ENCODE assay signal across 28 mouse cellular contexts in the genomic region with DNA sequence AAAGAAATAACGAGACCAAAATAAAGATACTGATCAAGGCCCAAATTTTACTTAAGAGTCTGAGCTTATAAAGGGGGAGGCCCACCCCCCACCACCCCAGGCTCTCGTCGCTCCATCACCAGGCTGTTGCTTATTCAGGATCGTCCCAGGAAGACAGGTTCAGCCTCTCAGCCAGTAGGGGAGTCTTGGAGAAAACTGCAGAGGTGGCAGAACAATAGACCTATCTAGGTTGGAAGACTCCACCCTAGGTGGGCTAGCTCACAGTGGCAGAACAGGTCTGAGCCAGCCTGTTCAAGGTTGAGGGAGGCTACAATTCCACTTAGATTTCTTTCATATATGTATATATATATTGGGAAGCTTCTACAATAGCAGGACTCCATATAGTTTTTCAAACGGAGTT. TPM values are rescaled to one million over a fixed set of nuclear protein-coding genes. Genes with fewer than 3 reads are reported as not detected.
"Had no signal": no experiment of that assay in that cellular context is flagged by ENCODE, and none has a peak within 500 bp of the region (broad histone marks: within the 10 kb centered on the region; RNA-seq: fewer than 3 reads in every experiment).

No protein-coding gene starts in this region.

- H3K27me3 ChIP-seq: heart, embryonic 12.5 days; hindbrain, embryonic 12.5 days; intestine, embryonic 15.5 days; limb, embryonic 12.5 days; liver, embryonic 13.5 days had no signal

- H3K4me1 ChIP-seq: heart, embryonic 10.5 days; heart, embryonic 12.5 days; hindbrain, embryonic 12.5 days; intestine, embryonic 15.5 days; limb, embryonic 10.5 days; limb, embryonic 12.5 days had no signal

- H3K4me3 ChIP-seq: gastrocnemius, adult 2 months; heart, embryonic 10.5 days; heart, embryonic 12.5 days; hindbrain, embryonic 10.5 days; hindbrain, embryonic 12.5 days; intestine, embryonic 15.5 days; layer of hippocampus, adult 2 months; limb, embryonic 10.5 days; limb, embryonic 12.5 days; liver, embryonic 13.5 days had no signal

- H3K27ac ChIP-seq: gastrocnemius, adult 2 months; heart, embryonic 10.5 days; hindbrain, embryonic 10.5 days; hindbrain, embryonic 12.5 days; hindbrain, embryonic 14.5 days; intestine, embryonic 15.5 days; layer of hippocampus, adult 2 months; limb, embryonic 10.5 days; limb, embryonic 12.5 days; liver, embryonic 13.5 days had no signal

- H3K4me2 ChIP-seq: heart, embryonic 12.5 days; hindbrain, embryonic 12.5 days; hindbrain, embryonic 14.5 days; intestine, embryonic 15.5 days; limb, embryonic 12.5 days; liver, embryonic 11.5 days; liver, embryonic 13.5 days had no signal

- DNase-seq: gastrocnemius, adult 2 months; gastrocnemius, postnatal 10 days; gastrocnemius, postnatal 25 days; heart, adult 18-20 months; heart, postnatal 10 days; heart, postnatal 4 days; kidney, adult 18-20 months; kidney, adult 8-10 months; kidney, postnatal 10 days; kidney, postnatal 25 days; kidney, postnatal 4 days; liver; liver, embryonic 13.5 days had no signal

- H3K9ac ChIP-seq: heart, embryonic 12.5 days; hindbrain, embryonic 12.5 days; hindbrain, embryonic 14.5 days; intestine, embryonic 15.5 days; limb, embryonic 12.5 days; liver, embryonic 13.5 days had no signal

- ATAC-seq: hindbrain, embryonic 16.5 days; inflammation-experienced regulatory T-cells, adult 6 months; intestine, embryonic 15.5 days; intestine, postnatal 0 days had no signal

- H3K9me3 ChIP-seq: heart, embryonic 12.5 days; intestine, embryonic 15.5 days; limb, embryonic 10.5 days; liver, embryonic 13.5 days had no signal

- H3K36me3 ChIP-seq: heart, embryonic 12.5 days; hindbrain, embryonic 10.5 days; hindbrain, embryonic 12.5 days; intestine, embryonic 15.5 days; limb, embryonic 10.5 days; limb, embryonic 12.5 days; liver, embryonic 13.5 days had no signal

RNA-seq across cellular contexts. Expression of a gene that starts 18.1 kb away (rescaled TPM):
- total RNA-seq: gastrocnemius, postnatal 25 days; gastrocnemius, postnatal 4 days; granulocyte monocyte progenitor cell, adult 5-6 weeks; heart, postnatal 4 days had no signal
